Mouse (Mus musculus) embryonic facial prominence, embryonic 14.5 days (tissue): ENCODE data around the gene Gas2. TPM values are rescaled to one million over a fixed set of nuclear protein-coding genes. Genes with fewer than 3 reads are reported as not detected.

ENCODE experiments used
- ATAC-seq: fragments of 200-750 bp; cut with Nextera tagmentation; 2 replicates; pipeline ENCODE4 v1.8.0; 2017; ENCODE audit warnings: low read depth, moderate number of reproducible peaks, moderate TSS enrichment
- DNase-seq: peaks from one replicate; pipeline ENCODE4 v3.0.0-alpha.2; 2015; ENCODE audit warnings: low spot score
- H3K27ac ChIP-seq: fragments of 300-500 bp; sonication (generic); replicated peaks from 2 replicates; pipeline ENCODE4 v1.5.1; 2014; ENCODE audit warnings: low read depth, mild to moderate bottlenecking, low read length, moderate library complexity
- H3K27me3 ChIP-seq: fragments of 300-500 bp; sonication (generic); replicated peaks from 2 replicates; pipeline ENCODE4 v1.6.1; 2014; ENCODE audit warnings: low read length; ENCODE audit not compliant: control insufficient read depth, insufficient read depth
- H3K36me3 ChIP-seq: fragments of 300-500 bp; sonication (generic); 2 replicates; pipeline ENCODE4 v1.6.1; 2014; ENCODE audit warnings: low read length, mixed read lengths; ENCODE audit not compliant: control insufficient read depth, insufficient read depth
- H3K4me1 ChIP-seq: fragments of 300-500 bp; sonication (generic); 2 replicates; pipeline ENCODE4 v1.6.1; 2014; ENCODE audit warnings: antibody characterized with exemption, low read length; ENCODE audit not compliant: control insufficient read depth, insufficient read depth
- H3K4me2 ChIP-seq: fragments of 300-500 bp; sonication (generic); 2 replicates; pipeline ENCODE4 v1.6.1; 2014; ENCODE audit warnings: low read depth, mild to moderate bottlenecking, low read length, moderate library complexity, mixed read lengths
- H3K4me3 ChIP-seq: fragments of 300-500 bp; sonication (generic); 2 replicates; pipeline ENCODE4 v1.5.1; 2014; ENCODE audit warnings: low read depth, mild to moderate bottlenecking, low read length
- H3K9ac ChIP-seq: fragments of 300-500 bp; sonication (generic); 2 replicates; pipeline ENCODE4 v1.6.1; 2014; ENCODE audit warnings: low read depth, mild to moderate bottlenecking, low read length, moderate library complexity, mixed read lengths
- H3K9me3 ChIP-seq: fragments of 300-500 bp; sonication (generic); 2 replicates; pipeline ENCODE4 v1.6.1; 2016; ENCODE audit warnings: low read length; ENCODE audit not compliant: control insufficient read depth
- WGBS: fragments of 180-500 bp; shearing (Covaris S2); extraction: QIAGEN DNeasy Blood & Tissue Kit; methylation state at CpG from one replicate; pipeline ENCODE4 v1.1.7; 2014; 5-methylcytosine and 5-hydroxymethylcytosine counted together
- polyA plus RNA-seq: library from polyadenylated mRNA; unstranded; fragments of >200 nt; fragmentation: Nextera tagmentation; extraction: Ambion mirVana; gene quantifications from 2 replicates; pipeline ENCODE4 v1.2.1, GENCODE M21; 2014

The Gas2 gene
- polyA plus RNA-seq, 1 experiment from 2014 or later = 53.9 TPM

- WGBS = 57% methylated on average over 6 of the region's 6 CpGs
- H3K4me2 ChIP-seq = no peak overlapping the region
- no peak overlapping the region for H3K9ac ChIP-seq
- no peaks in the 10 kb centered on the region for H3K36me3 ChIP-seq
- DNase-seq (no peak), ATAC-seq (no peak)
- no peak overlapping the region for H3K4me3 ChIP-seq
- H3K4me1 ChIP-seq = no peaks in the 10 kb centered on the region
- no peak overlapping the region for H3K27ac ChIP-seq
- H3K27me3 ChIP-seq = no peaks in the 10 kb centered on the region
- H3K9me3 ChIP-seq = no peaks in the 10 kb centered on the region
Measured at GRCm38 (mm10) chr7:51986909-51987308, 125.1 kb downstream of the Gas2 start.

GRCm38 (mm10) chr7:51991020-51991419 lies 129.2 kb downstream of the Gas2 start:
- H3K27ac ChIP-seq = no peak overlapping the region
- no peaks in the 10 kb centered on the region for H3K4me1 ChIP-seq
- H3K27me3 ChIP-seq = no peaks in the 10 kb centered on the region
- 0 out of 2 replicates have a peak, but pooled peaks cover 4% of the 10 kb centered on the region for H3K36me3 ChIP-seq
- H3K4me2 ChIP-seq = no peak overlapping the region
- no peaks in the 10 kb centered on the region for H3K9me3 ChIP-seq
- DNase-seq (no peak), ATAC-seq (no peak)
- no peak overlapping the region for H3K4me3 ChIP-seq
- no peak overlapping the region for H3K9ac ChIP-seq
- 84% methylated on average over 3 of the region's 3 CpGs for WGBS

- peak within 1 kb of the TSS; percentile 57 for H3K9ac ChIP-seq
- H3K4me3 ChIP-seq = peak within 1 kb of the TSS; percentile 58
- H3K4me1 ChIP-seq = peaks cover 4% of the 10 kb centered on the region; the same call in 1 of the 2 replicates
- H3K36me3 ChIP-seq = no peaks in the 10 kb centered on the region
- WGBS = under 1% methylated on average over 21 of the region's 47 CpGs
- no peaks in the 10 kb centered on the region for H3K9me3 ChIP-seq
- peak within 1 kb of the TSS; percentile 75 for H3K4me2 ChIP-seq
- H3K27me3 ChIP-seq = peaks cover 12% of the 10 kb centered on the region; the same call in 1 of the 2 replicates
- ATAC-seq (peak; percentile 94), DNase-seq (peak; percentile 96)
- H3K27ac ChIP-seq = no peak within 1 kb of the TSS
Measured at GRCm38 (mm10) chr7:52005511-52006295, 143.9 kb downstream of the Gas2 start, which contains the start of gene Svip. Svip (minus strand) TSS chr7:52006018.

- peak; percentile 86 for ATAC-seq
- no peak overlapping the region for H3K9ac ChIP-seq
- peak overlapping the region; percentile 75 for H3K4me2 ChIP-seq
- H3K4me1 ChIP-seq = peaks cover 4% of the 10 kb centered on the region; the same call in 1 of the 2 replicates
- H3K27ac ChIP-seq = no peak overlapping the region
- H3K4me3 ChIP-seq = peak overlapping the region; percentile 58
- no peaks in the 10 kb centered on the region for H3K9me3 ChIP-seq
- peaks cover 12% of the 10 kb centered on the region; the same call in 1 of the 2 replicates for H3K27me3 ChIP-seq
- no peak for DNase-seq
- WGBS = 2% methylated on average over 9 of the region's 9 CpGs
- no peaks in the 10 kb centered on the region for H3K36me3 ChIP-seq
Measured at GRCm38 (mm10) chr7:52006296-52006630, 144.4 kb downstream of the Gas2 start.

GRCm38 (mm10) chr7:52007138-52007537 lies 145.3 kb downstream of the Gas2 start:
- no peaks in the 10 kb centered on the region for H3K36me3 ChIP-seq
- WGBS = 82% methylated on average over 2 of the region's 2 CpGs
- no peaks in the 10 kb centered on the region for H3K9me3 ChIP-seq
- H3K4me1 ChIP-seq = peaks cover 4% of the 10 kb centered on the region; the same call in 1 of the 2 replicates
- ATAC-seq (no peak), DNase-seq (no peak)
- no peak overlapping the region for H3K9ac ChIP-seq
- no peak overlapping the region for H3K4me2 ChIP-seq
- peaks cover 12% of the 10 kb centered on the region; the same call in 1 of the 2 replicates for H3K27me3 ChIP-seq
- H3K4me3 ChIP-seq = no peak overlapping the region
- H3K27ac ChIP-seq = no peak overlapping the region

GRCm38 (mm10) chr7:52013457-52013856 lies 151.6 kb downstream of the Gas2 start:
- Histone ChIP-seq H3K4me2 (no peak overlapping the region), H3K36me3 (no peaks in the 10 kb centered on the region), H3K27me3 (no peaks in the 10 kb centered on the region), H3K9ac (no peak overlapping the region), H3K9me3 (no peaks in the 10 kb centered on the region), H3K4me1 (no peaks in the 10 kb centered on the region), H3K4me3 (no peak overlapping the region), H3K27ac (no peak overlapping the region)
- no peak for DNase-seq
- no peak for ATAC-seq
- WGBS = 74% methylated on average over 7 of the region's 7 CpGs

DNA sequence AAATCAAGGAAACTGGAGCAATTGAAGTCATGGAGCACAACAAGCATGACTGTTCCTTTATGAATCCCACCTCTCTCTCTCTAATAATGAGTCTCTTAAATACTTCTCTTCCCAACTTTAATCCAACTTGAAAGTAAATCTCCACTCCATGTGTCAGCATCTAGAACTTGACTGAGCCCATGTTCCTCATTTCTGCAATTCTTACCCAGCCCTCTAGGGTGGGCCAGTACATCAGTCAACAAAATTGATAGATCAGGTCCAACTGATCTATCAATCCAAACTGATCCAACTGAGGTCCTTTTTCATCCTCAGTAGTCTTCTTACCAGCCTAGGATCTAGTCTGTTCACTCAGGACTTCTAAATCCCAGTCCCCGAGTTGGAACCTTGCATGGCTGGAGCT lies 153.4 kb downstream of the Gas2 start:
- DNase-seq (no peak), ATAC-seq (no peak)
- H3K4me3 ChIP-seq = no peak overlapping the region
- H3K27ac ChIP-seq = no peak overlapping the region
- no peak overlapping the region for H3K9ac ChIP-seq
- H3K4me2 ChIP-seq = no peak overlapping the region
- no peaks in the 10 kb centered on the region for H3K27me3 ChIP-seq
- no peaks in the 10 kb centered on the region for H3K9me3 ChIP-seq
- H3K4me1 ChIP-seq = no peaks in the 10 kb centered on the region
- 74% methylated on average over 1 of the region's 1 CpGs for WGBS
- H3K36me3 ChIP-seq = no peaks in the 10 kb centered on the region

- no peak within 1 kb of the TSS for H3K4me3 ChIP-seq
- no peaks in the 10 kb centered on the region for H3K36me3 ChIP-seq
- H3K27me3 ChIP-seq = no peaks in the 10 kb centered on the region
- WGBS = 79% methylated on average over 3 of the region's 3 CpGs
- no peak within 1 kb of the TSS for H3K9ac ChIP-seq
- H3K27ac ChIP-seq = no peak within 1 kb of the TSS
- H3K4me1 ChIP-seq = no peaks in the 10 kb centered on the region
- no peak within 1 kb of the TSS for H3K4me2 ChIP-seq
- no peaks in the 10 kb centered on the region for H3K9me3 ChIP-seq
- no peak for DNase-seq
- ATAC-seq = no peak
Measured at GRCm38 (mm10) chr7:52015628-52016027, 153.8 kb downstream of the Gas2 start, which contains the start of gene 1700015G11Rik. 1700015G11Rik (minus strand) TSS chr7:52015728.

DNA sequence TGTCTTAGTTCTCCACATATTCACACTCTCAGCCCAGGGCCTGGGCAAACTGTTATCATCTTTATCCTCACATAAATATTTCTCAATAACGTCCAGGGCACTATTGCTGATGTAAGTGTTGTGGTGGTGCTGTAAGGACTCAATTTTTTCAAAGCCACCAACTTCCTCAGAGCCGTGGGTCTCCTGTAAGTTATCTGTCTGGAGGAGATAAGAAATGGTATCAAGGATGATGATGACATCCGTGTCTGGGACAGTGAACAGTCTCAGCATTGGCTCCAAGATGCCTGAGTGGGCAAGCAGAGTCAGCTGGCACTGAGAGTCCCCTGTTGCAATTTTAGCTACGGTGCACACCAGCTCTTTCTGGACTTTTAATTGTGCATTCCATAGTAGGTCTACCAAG lies 160.2 kb downstream of the Gas2 start:
- DNase-seq (no peak), ATAC-seq (no peak)
- no peak overlapping the region for H3K27ac ChIP-seq
- H3K4me3 ChIP-seq = no peak overlapping the region
- H3K27me3 ChIP-seq = no peaks in the 10 kb centered on the region
- H3K4me1 ChIP-seq = no peaks in the 10 kb centered on the region
- no peak overlapping the region for H3K4me2 ChIP-seq
- H3K36me3 ChIP-seq = no peaks in the 10 kb centered on the region
- H3K9ac ChIP-seq = no peak overlapping the region
- WGBS = 86% methylated on average over 4 of the region's 4 CpGs
- H3K9me3 ChIP-seq = no peaks in the 10 kb centered on the region
